Mouse (Mus musculus): Measurements from ENCODE around the gene Capn9.

- TF ChIP-seq GATA1 (IDR thresholded peaks at IDR 0.05; ENCODE audit: low read length) (no peak), TAL1 (IDR thresholded peaks at IDR 0.05; ENCODE audit: low read length) (no peak)
These were observed 43.3 kb upstream of the Capn9 start for GRCm38 (mm10) chr8:124532626-124533025.

Data from erythroblast, embryonic 14.5 days (primary cell).